Mouse (Mus musculus) megakaryocyte, embryonic 14.5 days (primary cell): ENCODE results near the gene Mtrf1.

Source experiments
- FLI1 ChIP-seq: IDR thresholded peaks from 2 replicates; pipeline ENCODE4 v1.6.1; 2012; ENCODE audit warnings: low read length, inconsistent platforms, mixed read lengths
- GATA1 ChIP-seq: IDR thresholded peaks from 3 replicates; pipeline ENCODE4 v1.6.1; 2012; ENCODE audit warnings: mixed read lengths, low read length, inconsistent platforms, borderline replicate concordance

DNA sequence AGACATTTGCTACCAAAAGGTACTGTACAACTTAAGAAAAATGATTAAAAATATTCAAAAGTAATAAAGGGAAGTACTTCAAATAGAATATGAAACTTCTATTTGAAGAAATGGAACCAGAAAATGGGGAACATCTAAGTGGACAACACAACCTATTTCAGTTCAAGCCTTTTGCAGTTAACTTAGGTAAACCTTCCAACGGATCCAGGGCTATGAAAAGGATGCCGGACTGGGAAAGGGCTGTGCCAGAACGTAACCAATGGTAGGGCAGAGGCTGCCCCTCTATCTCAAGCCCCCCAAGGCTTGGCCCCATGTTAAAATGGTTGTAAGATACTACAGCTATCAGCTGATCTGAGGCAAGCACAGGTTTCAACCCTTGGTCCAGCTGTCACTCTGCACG lies 63.4 kb downstream of the Mtrf1 start:
- TF ChIP-seq GATA1 (no peak), FLI1 (no peak)
